Mouse (Mus musculus) megakaryocyte progenitor cell, adult 5-6 weeks (primary cell): ENCODE results near the gene Ciita. TPM values are rescaled to one million over a fixed set of nuclear protein-coding genes. Genes with fewer than 3 reads are reported as not detected.

Experiments
- ATAC-seq: replicated peaks from 2 replicates; pipeline ENCODE4 v1.8.0; 2016; ENCODE audit warnings: mild to moderate bottlenecking, moderate TSS enrichment, inconsistent platforms; ENCODE audit not compliant: poor library complexity
- total RNA-seq, 2 experiments: library from RNA; stranded (forward) in 1 of 2; stranded (reverse) in 1 of 2; fragments of 157-497, 149-512 nt in 1 of 2; fragments of 200-1000 nt in 1 of 2; gene quantifications; 2 replicates each; pipeline versions ENCODE4 v1.2.3 to v1.2.4; 2015 to 2017

Gene Ciita
- 0.20 and 0.54 TPM in 2 replicates for total RNA-seq (2015)
- total RNA-seq (2017): 0.14 and 1.1 TPM in 2 replicates

DNA sequence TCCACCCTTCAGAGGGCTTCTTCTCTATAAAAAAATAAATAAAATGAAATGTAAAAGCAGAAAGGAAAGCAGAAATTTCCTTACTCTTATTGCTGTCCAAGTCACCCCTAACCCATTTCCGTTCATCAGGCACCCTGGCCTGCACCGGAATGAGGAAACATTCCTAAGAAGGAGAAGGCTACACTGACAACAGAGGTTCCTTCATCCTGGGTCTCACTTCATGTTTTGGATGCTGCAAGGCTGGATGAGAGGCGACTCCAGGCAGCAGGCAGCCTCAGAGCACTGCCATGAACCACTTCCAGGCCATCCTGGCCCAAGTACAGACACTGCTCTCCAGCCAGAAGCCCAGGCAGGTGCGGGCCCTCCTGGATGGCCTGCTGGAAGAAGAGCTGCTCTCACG is at the start of gene Ciita:
Gene Ciita, plus strand, starts transcription at position 203 of the 400 bp plus-strand sequence.
- no peak for ATAC-seq

GRCm38 (mm10) chr16:10431911-10432310 is 47.9 kb upstream of the Ciita start:
- ATAC-seq: no peak

DNA sequence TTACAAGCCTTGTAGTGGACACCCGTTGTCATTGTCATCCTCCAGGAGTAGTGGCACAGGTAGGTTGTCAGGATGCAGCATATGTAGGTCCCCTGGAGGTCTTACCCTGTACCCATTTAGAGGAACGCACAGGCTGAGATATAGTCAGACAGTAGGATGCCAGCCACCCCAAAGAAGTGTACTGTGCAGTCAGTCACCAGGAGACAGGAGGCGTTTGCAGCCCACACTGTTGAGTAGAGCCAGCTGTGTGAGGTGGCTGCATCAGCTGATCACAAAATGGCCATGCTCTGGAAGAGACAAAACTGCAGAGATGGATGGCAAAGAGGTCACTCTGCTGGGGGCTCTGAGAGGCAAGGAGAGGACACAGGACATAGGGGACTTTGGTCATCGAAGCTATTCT is 47.5 kb upstream of the Ciita start:
- ATAC-seq: no peak

GRCm38 (mm10) chr16:10433344-10433743 is 46.5 kb upstream of the Ciita start:
- ATAC-seq: peak; percentile 43

- peak; percentile 61 for ATAC-seq
These were observed 43.7 kb upstream of the Ciita start for GRCm38 (mm10) chr16:10436166-10436565.

DNA sequence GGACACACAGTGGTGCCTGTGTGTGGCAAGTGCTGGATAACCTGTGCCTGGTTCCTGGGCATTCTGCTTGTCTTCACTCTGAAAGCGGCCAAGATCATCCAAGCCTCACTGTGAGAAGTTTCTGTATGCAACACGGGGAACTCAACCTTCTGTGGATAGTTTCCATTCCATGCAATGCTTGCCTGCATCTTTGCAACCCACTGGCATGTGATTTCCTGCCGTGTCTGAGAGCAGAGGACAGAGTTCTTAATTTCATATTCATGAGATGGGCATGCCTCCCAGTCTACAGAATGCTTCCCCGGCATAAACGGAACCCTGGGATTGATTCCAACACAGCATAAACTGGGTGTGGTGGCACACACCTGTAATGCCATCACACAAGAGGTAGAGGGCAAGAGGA is 41.8 kb upstream of the Ciita start:
- ATAC-seq: no peak

DNA sequence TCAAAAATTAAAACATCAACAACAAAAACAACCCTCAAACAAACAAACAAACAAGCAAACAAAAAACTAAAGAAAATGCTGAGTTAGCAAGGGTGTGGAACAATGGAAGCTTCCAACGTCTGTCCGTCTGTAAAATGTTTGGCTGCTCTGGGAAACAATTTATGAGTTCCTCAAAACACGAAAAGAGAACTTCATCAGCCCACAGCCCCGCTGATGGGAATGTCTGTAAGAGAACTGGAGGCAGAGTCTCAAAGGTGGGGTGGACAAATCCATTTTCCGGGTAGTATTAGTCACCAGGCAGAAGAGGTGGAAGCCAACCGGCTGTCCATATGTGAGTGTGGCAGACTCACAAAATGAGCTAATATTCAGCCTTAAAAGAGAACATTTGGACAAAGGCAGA is 38.5 kb upstream of the Ciita start:
- ATAC-seq: peak; percentile 44

DNA sequence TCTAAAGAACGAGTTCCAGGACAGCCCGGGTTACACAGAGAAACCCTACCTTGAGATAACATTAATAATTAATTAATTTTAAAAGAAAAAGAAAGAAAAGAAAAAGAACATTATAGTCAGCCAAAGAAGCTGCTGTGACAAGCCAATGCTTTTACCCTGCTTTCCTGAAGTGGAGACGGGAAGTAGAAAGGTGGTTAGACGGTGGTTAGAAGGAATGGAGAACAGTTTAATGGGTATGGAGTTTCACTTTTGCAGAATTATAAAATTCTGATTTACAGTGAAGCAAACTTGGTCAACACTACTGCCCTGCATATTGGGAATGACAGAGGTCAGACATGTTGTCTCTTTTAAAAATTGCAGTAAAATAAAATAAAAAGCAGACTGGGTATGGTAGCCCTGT is 38.1 kb upstream of the Ciita start:
- ATAC-seq: peak; percentile 71

DNA sequence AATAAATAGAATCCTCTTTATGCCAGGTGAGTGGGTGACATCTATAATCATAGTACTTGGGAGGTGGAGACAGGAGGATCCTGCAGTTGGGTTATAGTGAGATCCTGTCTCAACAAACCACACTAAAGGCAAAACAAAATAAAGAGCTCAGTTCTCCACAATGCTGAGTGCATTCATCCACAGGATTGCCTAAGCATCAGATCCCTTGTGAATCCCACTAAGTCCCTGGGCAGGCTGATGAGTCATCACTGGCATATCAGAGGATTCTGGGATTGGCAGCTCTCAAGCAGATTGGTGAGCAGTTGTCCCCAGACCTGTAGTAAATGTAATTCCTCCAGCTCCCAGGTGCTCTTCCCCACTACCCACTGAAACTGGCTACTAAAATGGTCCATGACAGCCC is 36.1 kb upstream of the Ciita start:
- ATAC-seq: no peak

GRCm38 (mm10) chr16:10446573-10447263 is 33.1 kb upstream of the Ciita start:
- no peak for ATAC-seq

GRCm38 (mm10) chr16:10447264-10447594 is 32.6 kb upstream of the Ciita start, which contains the start of gene Tvp23a:
Gene Tvp23a (minus strand): TSS chr16:10447362.
- ATAC-seq: no peak

DNA sequence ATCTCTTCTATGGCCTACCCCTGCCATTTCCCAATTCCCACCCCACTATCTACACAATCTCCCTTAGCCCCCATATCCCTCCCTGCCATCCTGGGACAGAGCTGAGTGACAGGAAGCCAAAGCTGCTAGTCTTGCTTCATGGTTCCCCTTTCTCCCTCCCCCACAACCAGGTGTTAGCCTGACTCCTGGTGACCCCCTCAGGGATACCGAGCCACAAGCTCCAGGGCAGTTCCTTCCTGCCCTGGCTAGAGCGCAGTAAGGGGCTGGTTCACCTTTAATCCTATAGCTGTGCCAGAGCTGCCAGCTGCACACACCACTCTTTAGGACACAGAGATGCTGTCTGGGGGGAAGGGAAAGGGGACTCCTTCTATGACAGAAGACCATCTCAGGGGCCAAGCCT is 32.1 kb upstream of the Ciita start:
- ATAC-seq: peak; percentile 47

DNA sequence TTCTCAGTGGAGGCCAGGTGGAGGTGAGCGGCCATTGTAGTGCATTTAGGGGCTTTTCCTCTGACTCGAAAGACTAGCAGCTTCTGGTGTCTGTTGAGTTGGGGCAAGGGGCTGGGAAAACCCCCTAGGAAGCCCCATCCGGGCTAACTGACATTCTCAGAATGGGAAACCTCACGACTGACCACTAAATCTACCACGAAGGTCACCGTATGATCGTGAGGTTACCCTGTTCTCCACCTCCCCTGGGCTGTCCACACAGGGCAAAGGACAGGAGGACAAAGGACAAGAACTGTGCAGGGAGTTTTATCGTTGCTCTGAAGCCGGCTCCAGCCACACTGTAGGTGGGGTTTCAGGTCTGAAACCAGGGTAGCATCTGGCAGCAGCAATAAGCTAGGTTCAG is 30.9 kb upstream of the Ciita start:
- ATAC-seq: no peak

DNA sequence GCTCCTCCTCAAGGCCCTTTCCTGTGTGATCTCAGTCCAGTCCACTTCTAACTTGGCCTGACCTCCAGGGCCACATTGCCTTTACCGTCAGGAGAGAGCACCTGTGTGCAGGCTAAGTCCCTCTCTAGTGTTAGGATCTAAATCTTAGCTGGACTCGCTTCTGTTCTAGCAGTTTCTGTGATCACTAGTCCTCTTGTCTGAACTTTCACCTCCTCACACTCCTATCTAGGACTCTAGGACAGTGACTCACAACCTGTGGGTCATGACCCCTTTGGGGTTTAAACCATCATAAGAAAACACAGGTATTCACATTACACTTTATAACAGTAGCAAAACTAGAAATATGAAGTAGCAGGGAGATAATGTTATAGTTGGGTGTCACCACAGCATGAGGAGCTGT is 28.0 kb upstream of the Ciita start:
- no peak for ATAC-seq

DNA sequence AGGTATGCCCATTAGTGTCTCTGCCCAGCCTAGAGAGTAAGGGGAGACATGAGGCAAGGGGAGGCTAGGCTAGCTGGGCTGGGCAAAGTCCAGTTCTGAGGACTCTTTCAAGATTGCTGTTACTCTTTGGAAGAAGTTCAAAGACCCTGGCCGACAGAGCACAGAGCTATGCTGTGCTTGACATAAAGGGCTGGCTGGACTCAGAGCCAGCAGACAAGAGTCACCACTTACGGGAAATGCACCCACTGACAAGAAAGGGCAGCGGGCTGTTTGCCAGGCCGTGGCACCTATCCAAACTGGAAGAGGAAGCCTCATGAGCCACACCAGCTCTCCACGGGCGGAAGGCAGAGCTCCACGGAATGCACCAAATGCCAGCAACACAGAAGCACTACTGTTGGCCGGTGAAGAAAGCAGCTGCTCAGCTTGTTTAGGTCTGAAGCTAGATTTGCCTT is 27.4 kb upstream of the Ciita start:
- ATAC-seq: peak; percentile 80

DNA sequence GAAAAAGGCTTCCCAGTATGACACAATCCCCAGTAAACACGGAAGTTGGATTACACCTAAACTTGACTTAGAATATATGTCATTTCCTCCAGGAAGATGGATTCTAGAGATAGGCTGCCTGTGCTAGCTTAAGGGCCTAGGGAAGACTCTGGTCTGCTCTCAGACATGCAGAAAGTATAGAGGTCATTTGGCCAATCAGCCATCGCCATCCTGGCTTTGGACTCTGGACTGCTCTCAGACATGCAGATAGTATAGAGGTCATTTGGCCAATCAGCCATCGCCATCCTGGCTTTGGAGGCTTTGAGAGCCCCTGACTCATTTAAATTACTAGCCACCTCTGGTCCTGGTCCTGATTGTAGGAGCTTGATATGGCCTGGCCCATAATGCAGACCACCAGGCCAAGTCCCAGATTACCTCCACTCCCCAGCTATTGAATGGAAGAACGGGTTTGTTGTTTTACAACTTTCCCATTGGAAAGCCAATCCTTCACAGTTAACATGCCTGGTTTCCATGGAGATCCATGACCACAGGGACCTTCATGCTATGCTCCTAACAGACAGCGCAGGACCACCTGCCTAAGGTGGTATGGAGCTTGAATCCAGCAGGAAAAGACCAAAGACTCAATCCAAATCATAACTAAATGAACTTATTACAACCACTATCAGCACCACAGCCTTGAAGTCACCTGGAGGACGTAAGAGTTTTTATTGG is 25.8 kb upstream of the Ciita start:
- no peak for ATAC-seq

DNA sequence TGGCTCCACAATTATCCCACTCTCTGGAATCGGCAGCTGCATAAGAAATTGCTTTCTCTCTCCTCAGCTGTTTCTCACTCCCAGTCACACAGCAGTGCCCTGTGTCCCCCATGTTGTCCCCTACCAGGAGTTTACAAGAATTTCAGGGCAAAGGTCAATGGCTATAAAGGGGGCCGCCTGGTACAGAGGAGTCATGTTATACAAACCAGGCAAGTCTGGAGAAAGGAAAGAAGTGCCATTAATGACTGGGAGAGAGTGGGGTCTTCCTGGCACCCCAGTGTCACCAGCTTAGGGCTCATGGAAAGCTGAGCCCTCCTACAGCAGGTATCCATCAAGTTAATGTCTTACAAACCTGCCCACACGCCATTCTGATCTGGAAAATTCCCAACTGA is 25.3 kb upstream of the Ciita start:
- ATAC-seq: no peak

- no peak for ATAC-seq
These were observed 19.7 kb upstream of the Ciita start for GRCm38 (mm10) chr16:10460188-10460587.

GRCm38 (mm10) chr16:10461178-10461577 is 18.7 kb upstream of the Ciita start:
- ATAC-seq: peak; percentile 84

GRCm38 (mm10) chr16:10465011-10465681 is 14.7 kb upstream of the Ciita start:
- ATAC-seq: no peak

DNA sequence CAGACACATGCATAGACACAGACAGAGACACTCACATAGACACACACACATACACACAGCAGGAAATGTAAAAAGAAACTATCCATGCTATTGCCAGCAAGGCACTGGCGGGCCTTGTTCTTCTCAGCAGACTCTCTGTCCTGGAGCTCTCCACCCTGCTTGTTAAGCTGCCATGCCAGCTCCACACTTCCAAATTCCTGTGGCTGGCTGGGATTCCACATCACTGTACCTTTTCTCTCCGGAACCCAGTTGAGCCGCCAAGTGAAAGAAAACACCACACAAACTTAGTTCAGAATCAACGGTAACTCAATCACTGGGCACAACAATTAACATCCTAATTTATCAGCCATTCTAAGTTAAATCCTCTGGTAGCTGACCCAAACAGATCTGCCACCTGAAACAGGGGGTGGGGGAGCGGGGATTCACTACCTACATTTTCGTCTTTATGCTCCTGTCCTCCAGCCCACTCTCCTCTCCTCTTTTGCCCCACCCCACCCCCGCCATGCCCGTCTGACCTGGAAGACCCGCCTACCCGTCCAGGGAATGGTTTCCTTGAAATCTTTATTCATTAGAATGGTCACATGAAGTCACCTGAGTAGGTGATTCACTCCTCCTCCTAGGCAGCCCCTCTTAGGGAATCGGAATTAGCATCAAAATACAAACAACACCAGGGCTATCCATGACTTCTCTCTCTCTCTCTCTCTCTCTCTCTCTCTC is 12.3 kb upstream of the Ciita start:
- no peak for ATAC-seq
